Mouse (Mus musculus): ENCODE results near the gene Tango6. TPM values are rescaled to one million over a fixed set of nuclear protein-coding genes. Genes with fewer than 3 reads are reported as not detected.

Tango6 gene
- polyA plus RNA-seq, 1 experiment from 2014 or later = 9.0 TPM

GRCm38 (mm10) chr8:106770596-106771179, 87.8 kb downstream of the Tango6 start:
- ATAC-seq (ENCODE audit: insufficient read depth, low FRiP score, low TSS enrichment) (no peak), DNase-seq (ENCODE audit: low spot score) (no peak)
- Histone ChIP-seq H3K4me2 (ENCODE audit: low read depth) (no peak overlapping the region), H3K4me1 (ENCODE audit: control insufficient read depth, insufficient read depth, low read length) (no peaks in the 10 kb centered on the region), H3K27ac (ENCODE audit: low read depth, low read length) (no peak overlapping the region), H3K36me3 (ENCODE audit: control insufficient read depth, insufficient read depth, low read length) (no peaks in the 10 kb centered on the region), H3K27me3 (ENCODE audit: control insufficient read depth, insufficient read depth, low read length) (no peaks in the 10 kb centered on the region), H3K9ac (ENCODE audit: low read length) (no peak overlapping the region), H3K4me3 (ENCODE audit: low read depth, low read length) (no peak overlapping the region), H3K9me3 (ENCODE audit: control insufficient read depth, low read length) (no peaks in the 10 kb centered on the region)
- 94% methylated on average over 9 of the region's 9 CpGs for WGBS

- WGBS = 93% methylated on average over 6 of the region's 6 CpGs
- Histone ChIP-seq H3K4me3 (ENCODE audit: low read depth, low read length) (no peak overlapping the region), H3K9me3 (ENCODE audit: control insufficient read depth, low read length) (no peaks in the 10 kb centered on the region), H3K27me3 (ENCODE audit: control insufficient read depth, insufficient read depth, low read length) (no peaks in the 10 kb centered on the region), H3K36me3 (ENCODE audit: control insufficient read depth, insufficient read depth, low read length) (no peaks in the 10 kb centered on the region), H3K4me2 (ENCODE audit: low read depth) (no peak overlapping the region), H3K27ac (ENCODE audit: low read depth, low read length) (no peak overlapping the region), H3K4me1 (ENCODE audit: control insufficient read depth, insufficient read depth, low read length) (no peaks in the 10 kb centered on the region), H3K9ac (ENCODE audit: low read length) (no peak overlapping the region)
- ATAC-seq (ENCODE audit: insufficient read depth, low FRiP score, low TSS enrichment) (no peak), DNase-seq (ENCODE audit: low spot score) (no peak)
Measured at GRCm38 (mm10) chr8:106772094-106772493, 89.2 kb downstream of the Tango6 start.

DNA sequence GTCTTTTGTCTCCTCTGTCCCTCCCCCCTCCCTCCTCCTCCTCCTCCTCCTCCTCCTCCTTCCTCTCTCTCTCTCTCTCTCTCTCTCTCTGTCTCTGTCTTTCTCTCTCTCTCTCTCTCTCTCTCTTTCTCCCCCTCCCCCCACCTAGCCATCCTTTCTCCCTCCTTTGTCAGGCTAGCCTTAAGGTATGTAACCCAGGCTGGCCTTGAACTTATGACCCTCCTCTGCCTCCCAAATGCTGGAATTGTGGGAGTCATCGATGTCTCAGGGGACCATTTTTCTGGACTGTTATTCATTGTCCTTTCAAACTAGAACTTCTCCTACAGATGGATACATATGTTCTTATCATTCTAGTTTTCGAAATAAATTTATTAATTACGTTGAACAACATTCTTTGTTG, 89.6 kb downstream of the Tango6 start:
- DNase-seq (ENCODE audit: low spot score) (no peak), ATAC-seq (ENCODE audit: insufficient read depth, low FRiP score, low TSS enrichment) (no peak)
- no peaks in the 10 kb centered on the region for H3K9me3 ChIP-seq (ENCODE audit: control insufficient read depth, low read length)
- H3K9ac ChIP-seq (ENCODE audit: low read length) = no peak overlapping the region
- H3K27ac ChIP-seq (ENCODE audit: low read depth, low read length) = no peak overlapping the region
- H3K4me3 ChIP-seq (ENCODE audit: low read depth, low read length) = no peak overlapping the region
- H3K4me2 ChIP-seq (ENCODE audit: low read depth) = no peak overlapping the region
- H3K36me3 ChIP-seq (ENCODE audit: control insufficient read depth, insufficient read depth, low read length) = no peaks in the 10 kb centered on the region
- H3K27me3 ChIP-seq (ENCODE audit: control insufficient read depth, insufficient read depth, low read length) = no peaks in the 10 kb centered on the region
- H3K4me1 ChIP-seq (ENCODE audit: control insufficient read depth, insufficient read depth, low read length) = no peaks in the 10 kb centered on the region
- WGBS = 87% methylated on average over 3 of the region's 3 CpGs

- Histone ChIP-seq H3K4me3 (ENCODE audit: low read depth, low read length) (no peak overlapping the region), H3K9ac (ENCODE audit: low read length) (no peak overlapping the region), H3K27ac (ENCODE audit: low read depth, low read length) (no peak overlapping the region), H3K36me3 (ENCODE audit: control insufficient read depth, insufficient read depth, low read length) (no peaks in the 10 kb centered on the region), H3K4me1 (ENCODE audit: control insufficient read depth, insufficient read depth, low read length) (no peaks in the 10 kb centered on the region), H3K4me2 (ENCODE audit: low read depth) (no peak overlapping the region), H3K9me3 (ENCODE audit: control insufficient read depth, low read length) (no peaks in the 10 kb centered on the region), H3K27me3 (ENCODE audit: control insufficient read depth, insufficient read depth, low read length) (no peaks in the 10 kb centered on the region)
- ATAC-seq (ENCODE audit: insufficient read depth, low FRiP score, low TSS enrichment) = no peak
- 84% methylated on average over 8 of the region's 8 CpGs for WGBS
- no peak for DNase-seq (ENCODE audit: low spot score)
Measured at GRCm38 (mm10) chr8:106774567-106775320, 91.9 kb downstream of the Tango6 start.

- Histone ChIP-seq H3K9ac (ENCODE audit: low read length) (no peak overlapping the region), H3K4me3 (ENCODE audit: low read depth, low read length) (no peak overlapping the region), H3K4me2 (ENCODE audit: low read depth) (no peak overlapping the region), H3K27me3 (ENCODE audit: control insufficient read depth, insufficient read depth, low read length) (no peaks in the 10 kb centered on the region), H3K36me3 (ENCODE audit: control insufficient read depth, insufficient read depth, low read length) (no peaks in the 10 kb centered on the region), H3K9me3 (ENCODE audit: control insufficient read depth, low read length) (no peaks in the 10 kb centered on the region), H3K27ac (ENCODE audit: low read depth, low read length) (no peak overlapping the region), H3K4me1 (ENCODE audit: control insufficient read depth, insufficient read depth, low read length) (no peaks in the 10 kb centered on the region)
- 65% methylated on average over 4 of the region's 4 CpGs for WGBS
- no peak for DNase-seq (ENCODE audit: low spot score)
- ATAC-seq (ENCODE audit: insufficient read depth, low FRiP score, low TSS enrichment) = no peak
Measured at GRCm38 (mm10) chr8:106789623-106790022, 106.8 kb downstream of the Tango6 start.

DNA sequence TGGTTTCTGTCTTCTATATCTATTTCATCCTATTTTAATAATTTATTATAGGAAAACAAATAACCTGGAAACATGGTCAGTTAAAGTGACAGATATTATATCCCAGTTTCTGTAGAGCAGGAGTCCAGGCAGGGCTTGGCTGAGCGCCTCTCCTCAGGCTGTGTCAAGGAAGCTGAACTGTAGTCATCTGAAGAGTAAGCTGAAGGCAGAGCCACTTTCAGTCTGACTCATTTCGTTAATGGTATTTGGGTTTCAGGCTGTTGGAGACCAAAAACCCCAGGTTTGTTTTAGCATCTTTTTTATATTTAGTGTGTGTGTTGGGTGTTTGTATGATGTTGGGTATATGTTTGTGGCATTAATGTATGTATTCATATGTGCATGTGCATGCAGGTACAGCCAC, 112.0 kb downstream of the Tango6 start:
- Histone ChIP-seq H3K4me3 (ENCODE audit: low read depth, low read length) (no peak overlapping the region), H3K4me2 (ENCODE audit: low read depth) (no peak overlapping the region), H3K27ac (ENCODE audit: low read depth, low read length) (no peak overlapping the region), H3K9ac (ENCODE audit: low read length) (no peak overlapping the region), H3K4me1 (ENCODE audit: control insufficient read depth, insufficient read depth, low read length) (no peaks in the 10 kb centered on the region), H3K9me3 (ENCODE audit: control insufficient read depth, low read length) (no peaks in the 10 kb centered on the region), H3K27me3 (ENCODE audit: control insufficient read depth, insufficient read depth, low read length) (no peaks in the 10 kb centered on the region), H3K36me3 (ENCODE audit: control insufficient read depth, insufficient read depth, low read length) (no peaks in the 10 kb centered on the region)
- DNase-seq (ENCODE audit: low spot score) (no peak), ATAC-seq (ENCODE audit: insufficient read depth, low FRiP score, low TSS enrichment) (no peak)
- WGBS = 92% methylated on average over 2 of the region's 2 CpGs

GRCm38 (mm10) chr8:106799821-106800220, 117.0 kb downstream of the Tango6 start:
- H3K36me3 ChIP-seq (ENCODE audit: control insufficient read depth, insufficient read depth, low read length) = no peaks in the 10 kb centered on the region
- H3K4me3 ChIP-seq (ENCODE audit: low read depth, low read length) = no peak overlapping the region
- H3K4me1 ChIP-seq (ENCODE audit: control insufficient read depth, insufficient read depth, low read length) = no peaks in the 10 kb centered on the region
- no peak overlapping the region for H3K27ac ChIP-seq (ENCODE audit: low read depth, low read length)
- H3K4me2 ChIP-seq (ENCODE audit: low read depth) = no peak overlapping the region
- WGBS = 72% methylated on average over 1 of the region's 1 CpGs
- H3K9ac ChIP-seq (ENCODE audit: low read length) = no peak overlapping the region
- H3K9me3 ChIP-seq (ENCODE audit: control insufficient read depth, low read length) = no peaks in the 10 kb centered on the region
- no peak for ATAC-seq (ENCODE audit: insufficient read depth, low FRiP score, low TSS enrichment)
- DNase-seq (ENCODE audit: low spot score) = no peak
- no peaks in the 10 kb centered on the region for H3K27me3 ChIP-seq (ENCODE audit: control insufficient read depth, insufficient read depth, low read length)

DNA sequence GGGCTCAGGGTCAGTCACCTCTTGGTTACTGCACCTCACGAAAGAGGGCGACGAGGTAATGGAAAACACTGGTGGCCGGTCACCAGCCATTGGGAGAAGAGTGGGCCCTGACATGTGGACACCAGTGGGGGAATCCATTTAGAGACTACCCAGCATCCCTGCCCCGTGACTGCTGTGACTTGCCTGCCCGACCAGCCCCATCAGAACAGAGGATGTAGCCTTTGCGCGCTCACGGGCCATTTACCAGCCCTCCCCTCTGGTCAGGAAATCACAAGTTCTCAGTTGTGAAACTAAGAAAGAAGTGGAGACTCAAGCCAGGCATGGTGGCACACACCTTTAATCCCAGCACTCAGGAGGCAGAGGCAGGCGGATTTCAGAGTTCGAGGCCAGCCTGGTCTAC, 118.4 kb downstream of the Tango6 start:
- Histone ChIP-seq H3K4me3 (ENCODE audit: low read depth, low read length) (no peak overlapping the region), H3K27ac (ENCODE audit: low read depth, low read length) (no peak overlapping the region), H3K36me3 (ENCODE audit: control insufficient read depth, insufficient read depth, low read length) (no peaks in the 10 kb centered on the region), H3K4me2 (ENCODE audit: low read depth) (no peak overlapping the region), H3K27me3 (ENCODE audit: control insufficient read depth, insufficient read depth, low read length) (no peaks in the 10 kb centered on the region), H3K9me3 (ENCODE audit: control insufficient read depth, low read length) (no peaks in the 10 kb centered on the region), H3K9ac (ENCODE audit: low read length) (no peak overlapping the region), H3K4me1 (ENCODE audit: control insufficient read depth, insufficient read depth, low read length) (no peaks in the 10 kb centered on the region)
- DNase-seq (ENCODE audit: low spot score) (no peak), ATAC-seq (ENCODE audit: insufficient read depth, low FRiP score, low TSS enrichment) (no peak)
- 94% methylated on average over 11 of the region's 11 CpGs for WGBS
